Mouse (Mus musculus) urinary bladder, postnatal 10 days (tissue): ENCODE measurements around the gene Atxn7l3.
A peak's percentile ranks its signal among the peaks of the same experiment; 100 is the strongest.

Experiments used
- DNase-seq: peaks from one replicate; pipeline ENCODE4 v3.0.0; 2022; ENCODE audit warnings: low spot score

Gene Atxn7l3

GRCm38 (mm10) chr11:102296491-102297472, at the start of gene Atxn7l3:
Gene Atxn7l3 (minus strand): TSS chr11:102296631.
- peak; percentile 98 for DNase-seq

- DNase-seq: no peak
These were observed 48.0 kb upstream of the Atxn7l3 start for GRCm38 (mm10) chr11:102344458-102344857.

GRCm38 (mm10) chr11:102342742-102343141, 46.3 kb upstream of the Atxn7l3 start:
- no peak for DNase-seq

GRCm38 (mm10) chr11:102341101-102341500, 44.7 kb upstream of the Atxn7l3 start:
- DNase-seq: no peak

- DNase-seq: no peak
These were observed 43.2 kb upstream of the Atxn7l3 start for GRCm38 (mm10) chr11:102339624-102340023.

- DNase-seq: no peak
These were observed 42.8 kb upstream of the Atxn7l3 start for GRCm38 (mm10) chr11:102339195-102339594.

- no peak for DNase-seq
These were observed 42.1 kb upstream of the Atxn7l3 start for GRCm38 (mm10) chr11:102338561-102338960.

- DNase-seq: no peak
These were observed 41.5 kb upstream of the Atxn7l3 start for GRCm38 (mm10) chr11:102337921-102338320.

- no peak for DNase-seq
These were observed 39.8 kb upstream of the Atxn7l3 start for GRCm38 (mm10) chr11:102336191-102336590.

GRCm38 (mm10) chr11:102334973-102335700, 38.7 kb upstream of the Atxn7l3 start:
- DNase-seq: no peak

- DNase-seq: no peak
These were observed 37.6 kb upstream of the Atxn7l3 start for GRCm38 (mm10) chr11:102334010-102334409.

- no peak for DNase-seq
These were observed 36.6 kb upstream of the Atxn7l3 start for GRCm38 (mm10) chr11:102333061-102333460.

- DNase-seq: no peak
These were observed 35.4 kb upstream of the Atxn7l3 start for GRCm38 (mm10) chr11:102331806-102332205.

GRCm38 (mm10) chr11:102330039-102330438, 33.6 kb upstream of the Atxn7l3 start:
- no peak for DNase-seq

- DNase-seq: no peak
These were observed 33.1 kb upstream of the Atxn7l3 start for GRCm38 (mm10) chr11:102329518-102329917.

- no peak for DNase-seq
These were observed 31.4 kb upstream of the Atxn7l3 start for GRCm38 (mm10) chr11:102327839-102328238.

GRCm38 (mm10) chr11:102327250-102327649, 30.8 kb upstream of the Atxn7l3 start:
- no peak for DNase-seq

- no peak for DNase-seq
These were observed 27.1 kb upstream of the Atxn7l3 start for GRCm38 (mm10) chr11:102323516-102323915.

GRCm38 (mm10) chr11:102321931-102322330, 25.5 kb upstream of the Atxn7l3 start:
- no peak for DNase-seq

- DNase-seq: no peak
These were observed 24.2 kb upstream of the Atxn7l3 start for GRCm38 (mm10) chr11:102320686-102321005.

GRCm38 (mm10) chr11:102319941-102320685, 23.7 kb upstream of the Atxn7l3 start:
- DNase-seq: no peak

GRCm38 (mm10) chr11:102319410-102319792, 23.0 kb upstream of the Atxn7l3 start, which contains the start of gene Ubtf:
Gene Ubtf (minus strand): TSS chr11:102319742.
- DNase-seq: no peak
